Mouse (Mus musculus) forebrain, embryonic 11.5 days (tissue): ENCODE results near the gene Dph1. TPM values are rescaled to one million over a fixed set of nuclear protein-coding genes. Genes with fewer than 3 reads are reported as not detected.

Experiments
- ATAC-seq: fragments of 200-750 bp; cut with Nextera tagmentation; replicated peaks from 2 replicates; pipeline ENCODE4 v1.8.0; 2017; ENCODE audit warnings: moderate TSS enrichment; ENCODE audit not compliant: low FRiP score
- DNase-seq: peaks from one replicate; pipeline ENCODE4 v3.0.0-alpha.2; 2017; ENCODE audit warnings: low spot score
- H3K27ac ChIP-seq: fragments of 300-500 bp; sonication (generic); 2 replicates; pipeline ENCODE4 v1.5.1; 2014; ENCODE audit warnings: low read depth, low read length
- H3K27me3 ChIP-seq: fragments of 300-500 bp; sonication (generic); 2 replicates; pipeline ENCODE4 v1.6.1; 2014; ENCODE audit warnings: mild to moderate bottlenecking, low read length, mixed read lengths; ENCODE audit not compliant: control insufficient read depth, insufficient read depth
- H3K36me3 ChIP-seq: fragments of 300-500 bp; sonication (generic); 2 replicates; pipeline ENCODE4 v1.6.1; 2014; ENCODE audit warnings: mild to moderate bottlenecking, low read length, moderate library complexity, mixed read lengths; ENCODE audit not compliant: control insufficient read depth, insufficient read depth
- H3K4me1 ChIP-seq: fragments of 300-500 bp; sonication (generic); replicated peaks from 2 replicates; pipeline ENCODE4 v1.6.1; 2014; ENCODE audit warnings: low read length, mixed read lengths; ENCODE audit not compliant: control insufficient read depth, insufficient read depth
- H3K4me2 ChIP-seq: fragments of 300-500 bp; sonication (generic); 2 replicates; pipeline ENCODE4 v1.6.1; 2014; ENCODE audit warnings: low read depth, mild to moderate bottlenecking, low read length, moderate library complexity, mixed read lengths; ENCODE audit not compliant: severe bottlenecking
- H3K4me3 ChIP-seq: fragments of 300-500 bp; sonication (generic); 2 replicates; pipeline ENCODE4 v1.5.1; 2014; ENCODE audit warnings: low read depth, low read length
- H3K9ac ChIP-seq: fragments of 300-500 bp; sonication (generic); 2 replicates; pipeline ENCODE4 v1.6.1; 2014; ENCODE audit warnings: low read length
- H3K9me3 ChIP-seq: fragments of 300-500 bp; sonication (generic); 2 replicates; pipeline ENCODE4 v1.6.1; 2016; ENCODE audit warnings: low read length, mixed read lengths; ENCODE audit not compliant: control insufficient read depth
- WGBS: fragments of 180-500 bp; shearing (Covaris S2); extraction: QIAGEN DNeasy Blood & Tissue Kit; methylation state at CpG from one replicate; pipeline ENCODE4 v1.1.7; 2014; 5-methylcytosine and 5-hydroxymethylcytosine counted together
- polyA plus RNA-seq: library from polyadenylated mRNA; unstranded; fragments of >200 nt; fragmentation: Nextera tagmentation; extraction: Ambion mirVana; gene quantifications from 2 replicates; pipeline ENCODE4 v1.2.1, GENCODE M21; 2014

Dph1 gene
- polyA plus RNA-seq, 1 experiment from 2014 or later, result 21.8 TPM

DNA sequence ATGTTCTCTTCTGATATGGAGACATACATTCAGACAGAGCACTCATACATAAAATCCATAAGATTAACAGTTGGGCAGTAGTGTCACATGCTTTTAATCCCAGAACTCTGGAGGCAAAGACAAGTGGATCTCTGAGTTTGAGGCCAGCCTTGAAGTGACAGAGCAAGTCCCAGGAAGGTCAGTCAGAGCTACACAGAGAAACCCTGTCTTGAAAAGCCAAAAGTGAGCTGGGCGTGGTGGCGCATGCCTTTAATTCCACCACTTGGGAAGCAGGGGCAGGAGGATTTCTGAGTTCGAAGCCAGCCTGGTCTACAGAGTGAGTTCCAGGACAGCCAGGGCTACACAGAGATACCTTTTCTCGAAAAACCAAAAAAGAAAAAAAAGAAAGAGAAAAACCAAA is 33.8 kb upstream of the Dph1 start:
- WGBS, result 86% methylated on average over 4 of the region's 4 CpGs
- no peak overlapping the region for H3K9ac ChIP-seq
- no peak overlapping the region for H3K4me2 ChIP-seq
- no peak overlapping the region for H3K27ac ChIP-seq
- no peaks in the 10 kb centered on the region for H3K27me3 ChIP-seq
- ATAC-seq (no peak), DNase-seq (no peak)
- no peak overlapping the region for H3K4me3 ChIP-seq
- H3K9me3 ChIP-seq, result no peaks in the 10 kb centered on the region
- no peaks in the 10 kb centered on the region for H3K36me3 ChIP-seq
- H3K4me1 ChIP-seq, result peaks cover 3% of the 10 kb centered on the region; the same call in 1 of the 2 replicates

DNA sequence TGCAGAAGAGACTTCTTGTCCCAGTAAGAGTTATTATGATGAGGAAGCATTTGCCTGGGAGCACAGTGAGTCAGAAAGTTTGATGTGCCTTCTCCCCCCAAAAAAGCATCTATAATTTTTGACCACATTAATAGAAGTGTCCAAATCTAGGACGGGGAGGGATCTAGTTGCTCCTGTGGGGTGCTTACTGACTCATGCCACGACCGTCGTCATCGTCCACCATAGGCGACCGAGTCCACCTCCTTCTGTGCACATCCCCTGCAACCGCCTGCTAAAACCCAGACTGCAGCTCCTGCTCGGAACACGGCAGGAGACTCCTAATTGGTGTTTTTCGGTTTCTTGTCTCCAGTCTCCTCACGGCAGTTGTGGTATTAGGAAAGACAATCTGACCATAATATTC is 33.0 kb upstream of the Dph1 start:
- no peaks in the 10 kb centered on the region for H3K27me3 ChIP-seq
- peaks cover 3% of the 10 kb centered on the region; the same call in 1 of the 2 replicates for H3K4me1 ChIP-seq
- 79% methylated on average over 12 of the region's 12 CpGs for WGBS
- no peaks in the 10 kb centered on the region for H3K36me3 ChIP-seq
- H3K4me2 ChIP-seq, result no peak overlapping the region
- no peak overlapping the region for H3K9ac ChIP-seq
- H3K27ac ChIP-seq, result no peak overlapping the region
- ATAC-seq (no peak), DNase-seq (no peak)
- H3K9me3 ChIP-seq, result no peaks in the 10 kb centered on the region
- no peak overlapping the region for H3K4me3 ChIP-seq

DNA sequence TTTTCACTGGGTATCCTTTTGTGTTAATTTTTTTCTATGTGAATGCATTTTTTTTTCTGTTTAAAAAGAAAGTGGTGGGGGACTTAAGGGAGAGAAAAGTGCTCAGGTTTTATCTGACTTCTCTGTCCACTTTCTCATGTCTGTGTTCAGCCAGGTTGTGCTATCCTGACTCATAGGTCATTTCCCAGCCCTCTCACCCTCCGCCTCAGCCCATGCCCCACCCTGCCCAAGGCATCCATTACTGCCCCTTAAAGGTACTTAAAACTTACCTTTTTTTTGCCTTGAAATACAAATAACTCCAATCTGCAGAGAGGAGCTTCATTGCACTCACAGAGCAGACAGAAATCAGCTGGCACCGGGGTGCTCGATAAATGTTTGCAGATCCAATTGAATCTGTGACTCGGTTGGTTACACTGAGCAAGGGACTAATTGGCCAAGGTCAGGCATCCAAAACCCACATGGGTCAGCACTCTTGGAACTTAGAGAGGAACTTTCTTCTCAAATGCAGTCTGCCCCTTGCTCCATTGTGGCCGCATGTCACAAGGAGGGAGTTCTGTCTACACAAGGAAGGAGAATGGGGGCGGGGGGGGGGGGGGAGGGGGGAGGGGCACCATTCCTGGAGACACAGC is 29.6 kb upstream of the Dph1 start:
- 50% methylated on average over 5 of the region's 6 CpGs for WGBS
- Histone ChIP-seq H3K4me1 (peaks cover 3% of the 10 kb centered on the region; the same call in 1 of the 2 replicates), H3K4me2 (no peak overlapping the region), H3K36me3 (no peaks in the 10 kb centered on the region), H3K27me3 (no peaks in the 10 kb centered on the region), H3K27ac (no peak overlapping the region), H3K9ac (no peak overlapping the region), H3K9me3 (no peaks in the 10 kb centered on the region), H3K4me3 (no peak overlapping the region)
- no peak for ATAC-seq
- DNase-seq, result no peak

DNA sequence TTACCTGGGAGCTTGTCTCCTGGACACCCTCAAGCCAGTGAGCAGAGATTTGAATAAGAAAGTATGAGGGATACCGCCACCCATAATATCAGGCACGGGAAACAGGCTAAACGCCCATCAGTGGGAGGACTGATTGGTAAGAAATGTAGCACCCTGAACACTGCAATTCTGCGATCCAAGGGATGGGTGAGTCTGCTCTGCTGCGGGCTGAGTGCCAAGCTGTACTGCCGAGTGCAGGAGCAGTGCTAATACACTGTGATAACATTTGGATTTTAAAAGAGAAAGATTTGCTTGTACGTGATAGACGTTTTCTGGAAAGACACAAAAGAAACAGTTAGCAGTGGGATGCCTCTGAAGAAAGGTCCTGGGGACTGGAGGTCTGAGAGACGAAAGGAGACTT is 29.1 kb upstream of the Dph1 start:
- H3K9ac ChIP-seq, result no peak overlapping the region
- DNase-seq (no peak), ATAC-seq (no peak)
- H3K36me3 ChIP-seq, result no peaks in the 10 kb centered on the region
- H3K4me2 ChIP-seq, result no peak overlapping the region
- H3K4me1 ChIP-seq, result peaks cover 3% of the 10 kb centered on the region; the same call in 1 of the 2 replicates
- 39% methylated on average over 9 of the region's 9 CpGs for WGBS
- H3K9me3 ChIP-seq, result no peaks in the 10 kb centered on the region
- no peak overlapping the region for H3K4me3 ChIP-seq
- no peaks in the 10 kb centered on the region for H3K27me3 ChIP-seq
- no peak overlapping the region for H3K27ac ChIP-seq

DNA sequence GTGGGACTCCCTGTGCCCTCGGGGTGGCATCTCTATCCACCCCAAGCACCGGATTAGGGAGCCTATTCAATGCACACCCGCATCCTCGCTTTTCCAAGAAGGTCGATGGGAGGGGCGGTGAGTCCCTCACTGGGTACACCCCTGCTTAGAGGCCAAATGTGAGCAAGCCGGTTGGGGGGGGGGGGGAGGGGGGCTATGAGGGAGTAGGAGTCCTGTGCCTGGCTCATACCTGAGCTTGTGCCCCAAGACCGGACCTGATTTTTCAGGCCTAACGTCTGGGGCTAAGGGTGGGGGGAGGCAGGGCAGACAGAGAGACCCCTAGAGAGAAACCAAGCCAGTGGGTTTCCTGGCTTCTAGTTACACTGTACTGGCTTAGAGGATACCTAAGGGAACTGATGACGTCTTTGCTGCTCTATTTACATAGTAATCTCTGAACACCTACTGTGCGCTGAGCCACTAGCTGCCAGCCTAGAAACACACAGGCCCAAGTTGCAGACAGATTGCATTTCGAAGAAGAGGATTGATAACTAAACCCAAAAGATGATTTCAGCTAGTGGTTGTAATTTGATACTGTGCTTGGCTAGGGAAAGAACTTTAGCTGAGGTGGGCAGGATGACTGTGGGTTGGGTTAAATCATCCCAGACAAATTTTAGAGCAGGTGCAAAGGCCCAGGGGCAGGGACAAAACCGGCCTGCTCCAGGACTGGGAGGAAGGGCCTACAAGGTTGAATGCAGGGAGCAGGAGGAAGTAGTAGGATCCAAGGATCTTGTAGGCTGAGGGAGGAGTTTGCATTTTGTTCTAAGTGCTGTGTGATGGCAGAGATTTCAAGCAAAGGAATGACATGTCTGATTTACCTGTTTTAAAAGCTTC is 23.3 kb upstream of the Dph1 start:
- DNase-seq (no peak), ATAC-seq (peak; percentile 53)
- H3K4me3 ChIP-seq, result peak overlapping the region; percentile 27
- H3K4me2 ChIP-seq, result peak overlapping the region; percentile 55
- no peaks in the 10 kb centered on the region for H3K9me3 ChIP-seq
- H3K27me3 ChIP-seq, result no peaks in the 10 kb centered on the region
- peak overlapping the region; percentile 48; the same call in 1 of the 2 replicates for H3K9ac ChIP-seq
- 14% methylated on average over 13 of the region's 13 CpGs for WGBS
- no peaks in the 10 kb centered on the region for H3K36me3 ChIP-seq
- H3K4me1 ChIP-seq, result peaks cover 16% of the 10 kb centered on the region
- H3K27ac ChIP-seq, result no peak overlapping the region

DNA sequence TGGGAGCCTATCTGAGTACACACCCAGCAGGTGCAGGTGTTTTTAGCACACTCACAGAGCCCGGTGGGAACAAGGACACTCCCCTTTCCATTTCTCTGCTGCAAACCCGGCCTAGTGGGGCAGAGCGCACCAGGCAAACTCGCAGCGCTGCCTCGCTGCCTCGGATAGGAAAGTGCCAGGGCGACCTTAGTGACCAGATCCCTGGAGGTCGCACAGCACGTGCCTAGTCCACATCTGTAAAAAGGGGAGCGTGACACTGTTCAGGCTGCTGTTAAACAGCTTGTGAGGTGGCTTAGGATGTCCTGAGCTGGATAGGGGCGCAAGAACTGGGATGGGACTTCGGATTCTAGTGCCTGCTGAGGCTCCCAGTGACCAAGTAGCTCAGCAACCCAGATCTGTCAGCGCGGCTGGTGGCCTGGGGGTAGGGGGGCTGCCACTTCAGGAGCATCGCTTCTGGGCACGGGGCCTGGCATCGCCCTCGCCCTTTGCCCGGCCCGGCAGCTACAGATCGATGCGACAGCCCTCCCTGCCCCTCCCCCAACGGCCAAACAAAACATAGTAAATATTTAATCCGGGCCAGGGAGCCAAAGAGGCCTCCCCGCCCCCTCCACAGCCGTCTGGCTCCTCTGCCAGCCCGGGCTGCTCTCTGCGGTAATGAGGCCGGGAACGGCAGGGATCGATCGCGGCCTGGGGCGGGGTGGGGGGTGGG is 22.5 kb upstream of the Dph1 start:
- H3K9ac ChIP-seq, result peak overlapping the region; percentile 48; the same call in 1 of the 2 replicates
- no peaks in the 10 kb centered on the region for H3K36me3 ChIP-seq
- 2% methylated on average over 35 of the region's 35 CpGs for WGBS
- H3K4me2 ChIP-seq, result peak overlapping the region; percentile 55
- no peak overlapping the region for H3K27ac ChIP-seq
- DNase-seq, result peak; percentile 79
- peak overlapping the region; percentile 27 for H3K4me3 ChIP-seq
- H3K4me1 ChIP-seq, result peaks cover 16% of the 10 kb centered on the region
- ATAC-seq, result peak; percentile 65
- no peaks in the 10 kb centered on the region for H3K27me3 ChIP-seq
- no peaks in the 10 kb centered on the region for H3K9me3 ChIP-seq

DNA sequence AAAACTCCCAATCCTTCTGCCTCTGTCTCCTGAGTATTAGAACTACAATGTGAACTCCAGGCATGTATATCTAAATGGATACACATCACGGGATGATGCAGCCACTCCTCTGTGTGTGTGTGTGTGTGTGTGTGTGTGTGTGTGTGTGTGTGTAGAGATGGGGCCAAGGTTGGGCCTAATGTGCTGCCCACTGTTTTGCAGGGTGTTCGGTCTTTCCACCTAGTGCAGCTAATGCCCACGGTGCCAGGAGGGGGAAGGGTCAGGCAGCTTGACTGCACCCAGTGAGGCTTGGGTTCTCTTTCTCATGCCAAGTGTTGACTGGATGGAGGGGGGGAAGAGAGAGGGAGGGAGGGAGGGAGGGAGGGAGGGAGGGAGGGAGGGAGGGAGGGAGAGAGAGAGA is 21.8 kb upstream of the Dph1 start:
- Histone ChIP-seq H3K9ac (no peak overlapping the region), H3K27ac (no peak overlapping the region), H3K4me2 (no peak overlapping the region), H3K4me1 (peaks cover 16% of the 10 kb centered on the region), H3K9me3 (no peaks in the 10 kb centered on the region), H3K27me3 (no peaks in the 10 kb centered on the region), H3K36me3 (no peaks in the 10 kb centered on the region), H3K4me3 (no peak overlapping the region)
- no peak for DNase-seq
- no peak for ATAC-seq
- WGBS, result 41% methylated on average over 3 of the region's 3 CpGs

DNA sequence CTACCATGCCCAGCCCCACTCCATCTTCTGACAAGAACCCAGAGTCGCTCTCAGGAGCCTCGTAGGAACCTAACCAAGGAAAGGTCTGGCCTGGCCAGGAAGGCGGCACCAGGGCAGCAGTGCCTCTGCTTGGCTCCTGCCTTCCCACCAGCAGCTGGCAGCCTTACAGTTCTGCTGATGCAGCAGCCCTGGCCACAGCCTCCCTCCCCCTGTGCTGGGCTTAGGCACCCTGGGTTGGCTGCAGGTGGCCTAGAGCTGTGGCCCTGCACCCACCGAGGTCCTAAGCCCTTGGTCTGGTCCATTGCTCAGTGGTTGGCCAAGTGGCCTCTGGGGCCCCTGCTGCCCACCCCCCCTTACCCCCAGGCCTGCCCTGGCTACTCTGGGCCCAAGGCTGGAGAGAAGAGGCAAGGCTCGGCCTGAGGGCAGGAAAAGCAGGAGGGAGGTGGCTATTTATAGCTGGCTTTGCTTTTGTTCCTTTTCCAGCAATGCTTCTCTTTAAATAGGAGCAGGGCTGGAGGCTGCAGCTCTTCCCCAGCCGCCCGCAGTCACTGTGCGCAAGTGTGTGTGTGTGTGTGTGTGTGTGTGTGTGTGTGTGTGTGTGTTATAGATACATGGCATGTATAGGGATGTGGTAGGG is 21.1 kb upstream of the Dph1 start:
- Histone ChIP-seq H3K4me2 (no peak overlapping the region), H3K27me3 (no peaks in the 10 kb centered on the region), H3K9ac (no peak overlapping the region; the same call in 1 of the 2 replicates), H3K4me3 (no peak overlapping the region), H3K4me1 (peaks cover 16% of the 10 kb centered on the region), H3K36me3 (no peaks in the 10 kb centered on the region), H3K27ac (no peak overlapping the region), H3K9me3 (no peaks in the 10 kb centered on the region)
- DNase-seq (peak; percentile 57), ATAC-seq (no peak)
- WGBS, result 39% methylated on average over 8 of the region's 8 CpGs
